Comparison of ENCODE assay signal across 16 mouse cellular contexts in the genomic region with DNA sequence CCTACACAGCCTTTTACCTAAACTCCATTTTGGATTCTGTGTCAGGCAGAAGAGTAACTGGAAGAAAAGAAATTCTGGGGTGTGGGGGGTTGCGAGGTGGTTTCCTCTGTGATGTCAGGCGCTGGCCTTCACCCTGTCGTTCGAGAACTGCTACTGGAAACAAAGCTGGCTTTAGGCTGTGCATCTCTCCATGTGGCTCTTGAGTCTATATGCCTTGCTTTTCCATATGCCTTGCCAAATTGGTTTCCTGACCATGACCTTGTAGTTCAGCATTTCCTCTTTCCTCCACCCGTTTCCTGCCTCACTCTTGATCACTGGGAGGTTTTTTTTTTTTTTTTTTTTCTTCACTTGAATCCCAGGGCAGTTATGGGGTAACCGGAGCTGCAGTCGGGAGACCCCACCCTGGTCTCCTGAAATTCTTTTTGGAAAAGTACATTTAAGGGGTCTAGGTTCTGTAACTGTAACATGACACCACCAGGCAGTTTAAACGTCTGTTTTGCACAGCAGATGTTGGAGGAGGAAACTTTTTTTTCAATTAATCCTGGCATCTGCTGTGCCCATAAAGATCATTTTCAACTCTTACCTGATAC. TPM values are rescaled to one million over a fixed set of nuclear protein-coding genes. Genes with fewer than 3 reads are reported as not detected.
DNase-seq lines count a peak whose midpoint lies in the region; ATAC-seq and TF ChIP-seq lines count a peak whose summit lies in the region.
"Had no signal": no experiment of that assay in that cellular context is flagged by ENCODE, and none has a peak within 500 bp of the region (broad histone marks: within the 10 kb centered on the region; RNA-seq: fewer than 3 reads in every experiment).

No protein-coding gene starts in this region.

- TF ChIP-seq CTCF in hindbrain, postnatal 0 days (IDR thresholded peaks at IDR 0.05; ENCODE audit: low read depth), result no peak
- TF ChIP-seq CTCF in ES-Bruce4 (IDR thresholded peaks at IDR 0.05; ENCODE audit: low read depth, low read length), result no peak

- WGBS in hindbrain, embryonic 10.5 days, result 58% methylated on average over 8 of the region's 8 CpGs
- WGBS in hindbrain, postnatal 0 days, result 66% methylated on average over 8 of the region's 8 CpGs
- WGBS in limb, embryonic 10.5 days, result 43% methylated on average over 8 of the region's 8 CpGs

- no peak overlapping the region for H3K4me2 ChIP-seq in hindbrain, postnatal 0 days (ENCODE audit: low read depth, low read length)
- H3K4me2 ChIP-seq: midbrain, embryonic 11.5 days; neural tube, embryonic 15.5 days had no signal

- H3K9ac ChIP-seq in hindbrain, postnatal 0 days (replicated peaks; ENCODE audit: low read length), result no peak overlapping the region
- H3K9ac ChIP-seq in ES-Bruce4 (ENCODE audit: low read depth, poor library complexity, severe bottlenecking), result no peak overlapping the region
- H3K9ac ChIP-seq: liver, embryonic 14.5 days; neural tube, embryonic 15.5 days had no signal

- H3K27ac ChIP-seq in hindbrain, embryonic 10.5 days, result 0 out of 2 replicates have a peak overlapping the region, but pooled peaks have one; percentile 35
- no peak overlapping the region for H3K27ac ChIP-seq in hindbrain, postnatal 0 days
- H3K27ac ChIP-seq in ES-Bruce4 (ENCODE audit: insufficient read depth, low read length), result peak overlapping the region; percentile 29; the same call in 1 of the 2 replicates
- H3K27ac ChIP-seq in limb, embryonic 10.5 days, result peak overlapping the region; percentile 75
- H3K27ac ChIP-seq: liver, embryonic 14.5 days; neural tube, embryonic 15.5 days had no signal

- H3K27me3 ChIP-seq in hindbrain, embryonic 10.5 days (ENCODE audit: insufficient read depth, poor library complexity, severe bottlenecking), result no peaks in the 10 kb centered on the region
- H3K27me3 ChIP-seq in hindbrain, postnatal 0 days (ENCODE audit: insufficient read depth, low read length), result no peaks in the 10 kb centered on the region
- no peaks in the 10 kb centered on the region for H3K27me3 ChIP-seq in ES-Bruce4 (ENCODE audit: control insufficient read depth, insufficient read depth, low read length, poor library complexity, severe bottlenecking)
- H3K27me3 ChIP-seq in limb, embryonic 10.5 days (ENCODE audit: low read depth, poor library complexity, severe bottlenecking), result no peaks in the 10 kb centered on the region
- H3K27me3 ChIP-seq: neural tube, embryonic 15.5 days had no signal

- H3K4me1 ChIP-seq in hindbrain, embryonic 10.5 days (replicated peaks), result peaks cover 19% of the 10 kb centered on the region
- no peaks in the 10 kb centered on the region for H3K4me1 ChIP-seq in hindbrain, postnatal 0 days (ENCODE audit: insufficient read depth, low read length)
- no peaks in the 10 kb centered on the region for H3K4me1 ChIP-seq in ES-Bruce4 (ENCODE audit: control insufficient read depth, insufficient read depth, low read length)
- peaks cover 31% of the 10 kb centered on the region for H3K4me1 ChIP-seq in limb, embryonic 10.5 days
- H3K4me1 ChIP-seq: neural tube, embryonic 15.5 days had no signal

- TF ChIP-seq EP300 in ES-Bruce4 (IDR thresholded peaks at IDR 0.05; ENCODE audit: insufficient read depth, low read depth, low read length), result no peak

- H3K36me3 ChIP-seq in hindbrain, embryonic 10.5 days, result no peaks in the 10 kb centered on the region
- no peaks in the 10 kb centered on the region for H3K36me3 ChIP-seq in hindbrain, postnatal 0 days (ENCODE audit: insufficient read depth, low read length)
- H3K36me3 ChIP-seq in ES-Bruce4 (ENCODE audit: control insufficient read depth, insufficient read depth, low read length, poor library complexity, severe bottlenecking), result no peaks in the 10 kb centered on the region
- no peaks in the 10 kb centered on the region; the same call in 1 of the 2 replicates for H3K36me3 ChIP-seq in limb, embryonic 10.5 days
- H3K36me3 ChIP-seq: G1E; neural tube, embryonic 15.5 days had no signal

- peak; percentile 10 for DNase-seq in hindbrain, embryonic 10.5 days (ENCODE audit: low spot score)
- no peak for DNase-seq in hindbrain, postnatal 0 days (ENCODE audit: low spot score)
- DNase-seq in embryo, embryonic 10.5 days (ENCODE audit: low spot score), result peak; percentile 38
- DNase-seq in limb, embryonic 10.5 days (ENCODE audit: low spot score), result peak; percentile 35
- DNase-seq in cerebellum, adult 8-10 months, result no peak
- no peak for DNase-seq in left cerebral cortex, adult 8-10 months (ENCODE audit: low spot score in 2 of 2)
- DNase-seq: gastrocnemius, postnatal 14 days; layer of hippocampus, adult 9-11 months; right cerebral cortex, postnatal 14 days; thymus, postnatal 4 days had no signal

- H3K4me3 ChIP-seq in hindbrain, embryonic 10.5 days, result no peak overlapping the region
- no peak overlapping the region for H3K4me3 ChIP-seq in hindbrain, postnatal 0 days (ENCODE audit: low read length)
- H3K4me3 ChIP-seq in ES-Bruce4 (ENCODE audit: low read depth, low read length), result no peak overlapping the region
- H3K4me3 ChIP-seq in limb, embryonic 10.5 days, result no peak overlapping the region
- H3K4me3 ChIP-seq: neural tube, embryonic 15.5 days had no signal

- no peak for ATAC-seq in hindbrain, postnatal 0 days
- ATAC-seq: forebrain, embryonic 14.5 days had no signal

- no peak for TF ChIP-seq POLR2A in ES-Bruce4 (IDR thresholded peaks at IDR 0.05; ENCODE audit: insufficient read depth, low read length)

- H3K9me3 ChIP-seq in hindbrain, embryonic 10.5 days, result no peaks in the 10 kb centered on the region
- no peaks in the 10 kb centered on the region for H3K9me3 ChIP-seq in hindbrain, postnatal 0 days (ENCODE audit: low read length)
- no peaks in the 10 kb centered on the region for H3K9me3 ChIP-seq in ES-Bruce4 (replicated peaks; ENCODE audit: control insufficient read depth, insufficient read depth, low read length, poor library complexity, severe bottlenecking)
- H3K9me3 ChIP-seq in limb, embryonic 10.5 days (replicated peaks), result no peaks in the 10 kb centered on the region
- H3K9me3 ChIP-seq: G1E; neural tube, embryonic 15.5 days had no signal

RNA-seq across cellular contexts. Expression of a gene that starts 33.1 kb away (rescaled TPM):
- polyA plus RNA-seq in hindbrain, embryonic 10.5 days (2016; fragmentation: Nextera tagmentation; extraction: Ambion mirVana), result 31.8 and 32.1 TPM in 2 replicates
- total RNA-seq in hindbrain, postnatal 0 days (2014; rRNA removed), result 18.0 and 26.3 TPM in 2 replicates
- polyA plus RNA-seq in hindbrain, postnatal 0 days (2015; fragmentation: Nextera tagmentation; extraction: Ambion mirVana), result 35.0 and 38.1 TPM in 2 replicates
- polyA plus RNA-seq in ES-Bruce4 (2011; ENCODE audit: insufficient read depth, insufficient read length, low read depth, missing spikeins), result 23.1 and 29.0 TPM in 2 replicates
- 20.5 and 27.0 TPM in 2 replicates for polyA plus RNA-seq in limb, embryonic 10.5 days (2016; fragmentation: Nextera tagmentation; extraction: Ambion mirVana)
- 10 to 100 TPM; 25.2 to 28.3 (median 27.6) TPM for total RNA-seq in left cerebral cortex, adult 8-10 months (2022)

Comparison
In these comparisons a context has a peak if more than half of its experiments do, and no peak if none do; other contexts are left out.
1. DNase-seq: peak in hindbrain, embryonic 10.5 days (single experiment), embryo, embryonic 10.5 days (single experiment) and limb, embryonic 10.5 days (single experiment); none in hindbrain, postnatal 0 days (single experiment), cerebellum, adult 8-10 months (single experiment) and left cerebral cortex, adult 8-10 months (0 of 2).